Mouse (Mus musculus): ENCODE measurements around the gene Rasgrp3. TPM values are rescaled to one million over a fixed set of nuclear protein-coding genes. Genes with fewer than 3 reads are reported as not detected.

The Rasgrp3 gene
- polyA plus RNA-seq, 1 experiment from 2014 or later, result 28.8 TPM

GRCm38 (mm10) chr17:75472379-75472778 lies 36.7 kb downstream of the Rasgrp3 start:
- H3K4me2 ChIP-seq (replicated peaks; ENCODE audit: low read depth, low read length), result no peak overlapping the region
- WGBS, result 87% methylated on average over 2 of the region's 2 CpGs
- H3K9me3 ChIP-seq (ENCODE audit: control insufficient read depth, low read length), result no peaks in the 10 kb centered on the region
- no peaks in the 10 kb centered on the region for H3K36me3 ChIP-seq (ENCODE audit: control insufficient read depth, insufficient read depth, low read length)
- no peaks in the 10 kb centered on the region for H3K4me1 ChIP-seq (ENCODE audit: control insufficient read depth, insufficient read depth, low read length)
- no peak for ATAC-seq (ENCODE audit: low FRiP score, low TSS enrichment)
- no peak overlapping the region for H3K4me3 ChIP-seq (ENCODE audit: low read length)
- no peak overlapping the region for H3K9ac ChIP-seq (ENCODE audit: low read depth, low read length)
- no peaks in the 10 kb centered on the region for H3K27me3 ChIP-seq (ENCODE audit: control insufficient read depth, insufficient read depth, low read length)
- H3K27ac ChIP-seq (ENCODE audit: low read depth, low read length), result no peak overlapping the region

- no peak for ATAC-seq (ENCODE audit: low FRiP score, low TSS enrichment)
These were observed 40.3 kb downstream of the Rasgrp3 start for GRCm38 (mm10) chr17:75475985-75476384.

GRCm38 (mm10) chr17:75476736-75477416 lies 41.2 kb downstream of the Rasgrp3 start:
- no peaks in the 10 kb centered on the region for H3K4me1 ChIP-seq (ENCODE audit: control insufficient read depth, insufficient read depth, low read length)
- no peak overlapping the region for H3K9ac ChIP-seq (ENCODE audit: low read depth, low read length)
- H3K27ac ChIP-seq (ENCODE audit: low read depth, low read length), result no peak overlapping the region
- no peaks in the 10 kb centered on the region for H3K36me3 ChIP-seq (ENCODE audit: control insufficient read depth, insufficient read depth, low read length)
- no peak for ATAC-seq (ENCODE audit: low FRiP score, low TSS enrichment)
- no peak overlapping the region for H3K4me3 ChIP-seq (ENCODE audit: low read length)
- WGBS, result 76% methylated on average over 4 of the region's 4 CpGs
- H3K27me3 ChIP-seq (ENCODE audit: control insufficient read depth, insufficient read depth, low read length), result no peaks in the 10 kb centered on the region
- no peaks in the 10 kb centered on the region for H3K9me3 ChIP-seq (ENCODE audit: control insufficient read depth, low read length)
- H3K4me2 ChIP-seq (replicated peaks; ENCODE audit: low read depth, low read length), result no peak overlapping the region

More at GRCm38 (mm10) chr17:75475985-75476384, 40.3 kb downstream of the Rasgrp3 start:
- H3K27ac ChIP-seq (ENCODE audit: low read depth, low read length), result no peak overlapping the region
- no peaks in the 10 kb centered on the region for H3K4me1 ChIP-seq (ENCODE audit: control insufficient read depth, insufficient read depth, low read length)
- H3K4me2 ChIP-seq (replicated peaks; ENCODE audit: low read depth, low read length), result no peak overlapping the region
- H3K36me3 ChIP-seq (ENCODE audit: control insufficient read depth, insufficient read depth, low read length), result no peaks in the 10 kb centered on the region
- H3K27me3 ChIP-seq (ENCODE audit: control insufficient read depth, insufficient read depth, low read length), result no peaks in the 10 kb centered on the region
- H3K4me3 ChIP-seq (ENCODE audit: low read length), result no peak overlapping the region
- H3K9ac ChIP-seq (ENCODE audit: low read depth, low read length), result no peak overlapping the region
- WGBS, result 83% methylated on average over 1 of the region's 1 CpGs
- no peaks in the 10 kb centered on the region for H3K9me3 ChIP-seq (ENCODE audit: control insufficient read depth, low read length)

- no peaks in the 10 kb centered on the region for H3K4me1 ChIP-seq (ENCODE audit: control insufficient read depth, insufficient read depth, low read length)
- H3K9me3 ChIP-seq (ENCODE audit: control insufficient read depth, low read length), result no peaks in the 10 kb centered on the region
- H3K27me3 ChIP-seq (ENCODE audit: control insufficient read depth, insufficient read depth, low read length), result no peaks in the 10 kb centered on the region
- H3K4me2 ChIP-seq (replicated peaks; ENCODE audit: low read depth, low read length), result no peak overlapping the region
- no peak overlapping the region for H3K27ac ChIP-seq (ENCODE audit: low read depth, low read length)
- H3K9ac ChIP-seq (ENCODE audit: low read depth, low read length), result no peak overlapping the region
- 57% methylated on average over 3 of the region's 3 CpGs for WGBS
- no peak for ATAC-seq (ENCODE audit: low FRiP score, low TSS enrichment)
- no peaks in the 10 kb centered on the region for H3K36me3 ChIP-seq (ENCODE audit: control insufficient read depth, insufficient read depth, low read length)
- no peak overlapping the region for H3K4me3 ChIP-seq (ENCODE audit: low read length)
These were observed 42.0 kb downstream of the Rasgrp3 start for GRCm38 (mm10) chr17:75477655-75478054.

- Histone ChIP-seq H3K27me3 (ENCODE audit: control insufficient read depth, insufficient read depth, low read length) (no peaks in the 10 kb centered on the region), H3K9me3 (ENCODE audit: control insufficient read depth, low read length) (no peaks in the 10 kb centered on the region), H3K9ac (ENCODE audit: low read depth, low read length) (no peak overlapping the region), H3K4me2 (replicated peaks; ENCODE audit: low read depth, low read length) (no peak overlapping the region), H3K4me1 (ENCODE audit: control insufficient read depth, insufficient read depth, low read length) (no peaks in the 10 kb centered on the region), H3K4me3 (ENCODE audit: low read length) (no peak overlapping the region), H3K27ac (ENCODE audit: low read depth, low read length) (no peak overlapping the region), H3K36me3 (ENCODE audit: control insufficient read depth, insufficient read depth, low read length) (no peaks in the 10 kb centered on the region)
- ATAC-seq (ENCODE audit: low FRiP score, low TSS enrichment), result no peak
- 74% methylated on average over 1 of the region's 1 CpGs for WGBS
These were observed 43.1 kb downstream of the Rasgrp3 start for GRCm38 (mm10) chr17:75478836-75479235.

GRCm38 (mm10) chr17:75479663-75480062 lies 44.0 kb downstream of the Rasgrp3 start:
- no peak for ATAC-seq (ENCODE audit: low FRiP score, low TSS enrichment)
- H3K27ac ChIP-seq (ENCODE audit: low read depth, low read length), result no peak overlapping the region
- no peaks in the 10 kb centered on the region for H3K27me3 ChIP-seq (ENCODE audit: control insufficient read depth, insufficient read depth, low read length)
- H3K9me3 ChIP-seq (ENCODE audit: control insufficient read depth, low read length), result no peaks in the 10 kb centered on the region
- no peak overlapping the region for H3K4me3 ChIP-seq (ENCODE audit: low read length)
- H3K9ac ChIP-seq (ENCODE audit: low read depth, low read length), result no peak overlapping the region
- H3K36me3 ChIP-seq (ENCODE audit: control insufficient read depth, insufficient read depth, low read length), result no peaks in the 10 kb centered on the region
- WGBS, result 93% methylated on average over 2 of the region's 2 CpGs
- no peak overlapping the region for H3K4me2 ChIP-seq (replicated peaks; ENCODE audit: low read depth, low read length)
- H3K4me1 ChIP-seq (ENCODE audit: control insufficient read depth, insufficient read depth, low read length), result no peaks in the 10 kb centered on the region

GRCm38 (mm10) chr17:75480379-75480778 lies 44.7 kb downstream of the Rasgrp3 start:
- no peak overlapping the region for H3K4me3 ChIP-seq (ENCODE audit: low read length)
- ATAC-seq (ENCODE audit: low FRiP score, low TSS enrichment), result no peak
- 82% methylated on average over 3 of the region's 3 CpGs for WGBS
- H3K9me3 ChIP-seq (ENCODE audit: control insufficient read depth, low read length), result no peaks in the 10 kb centered on the region
- no peaks in the 10 kb centered on the region for H3K27me3 ChIP-seq (ENCODE audit: control insufficient read depth, insufficient read depth, low read length)
- H3K36me3 ChIP-seq (ENCODE audit: control insufficient read depth, insufficient read depth, low read length), result no peaks in the 10 kb centered on the region
- no peaks in the 10 kb centered on the region for H3K4me1 ChIP-seq (ENCODE audit: control insufficient read depth, insufficient read depth, low read length)
- H3K4me2 ChIP-seq (replicated peaks; ENCODE audit: low read depth, low read length), result no peak overlapping the region
- no peak overlapping the region for H3K9ac ChIP-seq (ENCODE audit: low read depth, low read length)
- no peak overlapping the region for H3K27ac ChIP-seq (ENCODE audit: low read depth, low read length)

- no peaks in the 10 kb centered on the region for H3K27me3 ChIP-seq (ENCODE audit: control insufficient read depth, insufficient read depth, low read length)
- H3K9ac ChIP-seq (ENCODE audit: low read depth, low read length), result no peak overlapping the region
- no peak overlapping the region for H3K4me2 ChIP-seq (replicated peaks; ENCODE audit: low read depth, low read length)
- ATAC-seq (ENCODE audit: low FRiP score, low TSS enrichment), result no peak
- no peaks in the 10 kb centered on the region for H3K9me3 ChIP-seq (ENCODE audit: control insufficient read depth, low read length)
- no peaks in the 10 kb centered on the region for H3K4me1 ChIP-seq (ENCODE audit: control insufficient read depth, insufficient read depth, low read length)
- WGBS, result 88% methylated on average over 3 of the region's 3 CpGs
- H3K4me3 ChIP-seq (ENCODE audit: low read length), result no peak overlapping the region
- no peaks in the 10 kb centered on the region for H3K36me3 ChIP-seq (ENCODE audit: control insufficient read depth, insufficient read depth, low read length)
- H3K27ac ChIP-seq (ENCODE audit: low read depth, low read length), result no peak overlapping the region
These were observed 50.5 kb downstream of the Rasgrp3 start for GRCm38 (mm10) chr17:75486205-75486604.

GRCm38 (mm10) chr17:75495213-75495612 lies 59.5 kb downstream of the Rasgrp3 start:
- H3K27me3 ChIP-seq (ENCODE audit: control insufficient read depth, insufficient read depth, low read length), result no peaks in the 10 kb centered on the region
- H3K9me3 ChIP-seq (ENCODE audit: control insufficient read depth, low read length), result no peaks in the 10 kb centered on the region
- no peak overlapping the region for H3K4me2 ChIP-seq (replicated peaks; ENCODE audit: low read depth, low read length)
- no peaks in the 10 kb centered on the region for H3K36me3 ChIP-seq (ENCODE audit: control insufficient read depth, insufficient read depth, low read length)
- no peak overlapping the region for H3K27ac ChIP-seq (ENCODE audit: low read depth, low read length)
- no peak for ATAC-seq (ENCODE audit: low FRiP score, low TSS enrichment)
- WGBS, result 66% methylated on average over 4 of the region's 4 CpGs
- no peak overlapping the region for H3K4me3 ChIP-seq (ENCODE audit: low read length)
- no peaks in the 10 kb centered on the region for H3K4me1 ChIP-seq (ENCODE audit: control insufficient read depth, insufficient read depth, low read length)
- H3K9ac ChIP-seq (ENCODE audit: low read depth, low read length), result no peak overlapping the region

Measured in kidney, embryonic 14.5 days (tissue).